Mouse (Mus musculus) neutrophil, adult 83 days (primary cell): ENCODE results near the gene Klhl5. TPM values are rescaled to one million over a fixed set of nuclear protein-coding genes. Genes with fewer than 3 reads are reported as not detected.

ENCODE experiments used
- total RNA-seq, 2 experiments: library from RNA; stranded (reverse); gene quantifications; one replicate each; pipeline ENCODE4 v1.2.4; 2023

Klhl5 gene
- total RNA-seq, result 10 to 100 TPM; 45.7 to 53.1 TPM

GRCm38 (mm10) chr5:65106876-65107772 lies at the start of gene Klhl5:
Klhl5 (plus strand) TSS chr5:65107539.

GRCm38 (mm10) chr5:65091921-65092320 lies 15.4 kb upstream of the Klhl5 start, which contains the start of gene Tmem156:
Tmem156 (minus strand) TSS chr5:65092132.

GRCm38 (mm10) chr5:65199346-65200128 lies 92.2 kb downstream of the Klhl5 start, which contains the start of gene Wdr19:
Wdr19 (plus strand) TSS chr5:65199696.

Other genes with a start within 250 kb of the Klhl5 start
- gene Tlr1, start 174.0 kb upstream of the Klhl5 start, total RNA-seq, result 1 to 10 TPM; 6.5 to 7.9 TPM
- 10 to 100 TPM; 13.0 to 16.7 TPM for gene Tlr6, start 147.4 kb upstream of the Klhl5 start, total RNA-seq
- 10 to 100 TPM; 13.4 to 17.1 TPM for gene Fam114a1, start 137.5 kb upstream of the Klhl5 start, total RNA-seq
- gene Tmem156, start 15.4 kb upstream of the Klhl5 start, total RNA-seq, result 10 to 100 TPM; 26.8 to 37.6 TPM
- gene Wdr19, start 92.2 kb downstream of the Klhl5 start, total RNA-seq, result 1 to 10 TPM in 1 of 2 experiments, under 1 TPM in 1; 0.68 to 1.2 TPM
- gene Rfc1, start 228.1 kb downstream of the Klhl5 start, total RNA-seq, result 10 to 100 TPM; 56.6 to 68.2 TPM
- gene Klb, start 240.8 kb downstream of the Klhl5 start, total RNA-seq, result not detected